Mouse (Mus musculus) stomach, embryonic 15.5 days (tissue): ENCODE data around the gene Cdiptos. TPM values are rescaled to one million over a fixed set of nuclear protein-coding genes. Genes with fewer than 3 reads are reported as not detected.

Source experiments
- ATAC-seq: fragments of 200-750 bp; cut with Nextera tagmentation; 2 replicates; pipeline ENCODE4 v1.8.0; 2017; ENCODE audit warnings: low read depth, moderate number of reproducible peaks, moderate TSS enrichment; ENCODE audit not compliant: insufficient read depth, low FRiP score
- H3K27ac ChIP-seq: fragments of 300-500 bp; sonication (generic); 2 replicates; pipeline ENCODE4 v1.5.1; 2015; ENCODE audit warnings: mild to moderate bottlenecking, inconsistent platforms
- H3K27me3 ChIP-seq: fragments of 300-500 bp; sonication (generic); replicated peaks from 2 replicates; pipeline ENCODE4 v1.6.1; 2015; ENCODE audit warnings: inconsistent platforms
- H3K36me3 ChIP-seq: fragments of 300-500 bp; sonication (generic); 2 replicates; pipeline ENCODE4 v1.6.1; 2015; ENCODE audit warnings: inconsistent platforms
- H3K4me1 ChIP-seq: fragments of 300-500 bp; sonication (generic); 2 replicates; pipeline ENCODE4 v1.6.1; 2015; ENCODE audit warnings: inconsistent platforms
- H3K4me2 ChIP-seq: fragments of 300-500 bp; sonication (generic); 2 replicates; pipeline ENCODE4 v1.6.1; 2015; ENCODE audit warnings: mild to moderate bottlenecking, inconsistent platforms
- H3K4me3 ChIP-seq: fragments of 300-500 bp; sonication (generic); replicated peaks from 2 replicates; pipeline ENCODE4 v1.5.1; 2015; ENCODE audit warnings: inconsistent platforms
- H3K9ac ChIP-seq: fragments of 300-500 bp; sonication (generic); 2 replicates; pipeline ENCODE4 v1.6.1; 2015; ENCODE audit warnings: inconsistent platforms
- H3K9me3 ChIP-seq: fragments of 300-500 bp; sonication (generic); 2 replicates; pipeline ENCODE4 v1.6.1; 2016; ENCODE audit warnings: inconsistent platforms
- WGBS: fragments of 180-500 bp; shearing (Covaris S2); methylation state at CpG from one replicate; pipeline ENCODE4 v1.1.7; 2015; 5-methylcytosine and 5-hydroxymethylcytosine counted together
- polyA plus RNA-seq: library from polyadenylated mRNA; unstranded; fragments of >200 nt; fragmentation: Nextera tagmentation; extraction: Ambion mirVana; gene quantifications from 2 replicates; pipeline ENCODE4 v1.2.1, GENCODE M21; 2015

Cdiptos gene
- polyA plus RNA-seq, 1 experiment from 2014 or later = 2.1 TPM

DNA sequence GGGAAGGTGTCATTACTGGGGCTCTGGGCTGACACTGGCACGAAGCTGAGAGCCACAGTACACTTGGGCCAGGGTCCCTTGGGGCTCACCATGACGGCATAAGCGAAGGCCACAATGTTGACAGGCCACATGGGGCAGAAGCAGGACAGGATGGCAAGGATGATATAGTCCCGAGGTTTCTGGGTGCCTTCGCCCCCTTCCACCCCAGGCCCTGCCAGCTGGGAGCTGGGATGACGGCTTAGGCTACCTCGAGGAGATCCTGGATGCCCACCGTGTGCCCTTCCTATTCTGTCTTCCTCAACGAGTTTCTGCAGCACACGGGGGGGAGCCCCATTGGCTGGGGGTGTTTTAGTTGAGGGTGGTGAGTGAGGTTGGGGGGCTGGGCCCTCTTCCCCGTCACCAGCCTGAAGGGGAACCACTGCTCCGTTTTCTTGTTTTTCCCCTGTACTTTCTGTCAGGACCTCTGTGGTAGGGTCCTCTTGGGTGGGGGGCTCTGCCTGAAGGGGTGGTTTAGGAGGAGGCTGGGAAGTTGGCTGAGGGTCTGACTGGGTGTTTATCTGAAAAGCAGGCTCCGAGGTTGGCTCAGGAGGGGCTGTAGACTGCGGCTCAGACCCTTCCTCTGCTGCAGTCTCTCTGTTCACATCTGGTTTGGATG lies 43.5 kb upstream of the Cdiptos start:
- H3K4me1 ChIP-seq = peaks cover 75% of the 10 kb centered on the region
- peak overlapping the region; percentile 54 for H3K4me3 ChIP-seq
- peak overlapping the region; percentile 86; the same call in 1 of the 2 replicates for H3K27ac ChIP-seq

GRCm38 (mm10) chr7:127018416-127019305 lies 42.8 kb upstream of the Cdiptos start:
- WGBS = 74% methylated on average over 15 of the region's 15 CpGs
- peaks cover 18% of the 10 kb centered on the region for H3K36me3 ChIP-seq
- H3K4me2 ChIP-seq = peak overlapping the region; percentile 86
- no peaks in the 10 kb centered on the region for H3K27me3 ChIP-seq
- no peaks in the 10 kb centered on the region for H3K9me3 ChIP-seq
- H3K27ac ChIP-seq = peak overlapping the region; percentile 31
- H3K9ac ChIP-seq = no peak overlapping the region
- ATAC-seq = no peak
- H3K4me1 ChIP-seq = peaks cover 73% of the 10 kb centered on the region
- no peak overlapping the region for H3K4me3 ChIP-seq

More for the DNA sequence above, 43.5 kb upstream of the Cdiptos start:
- Histone ChIP-seq H3K9me3 (no peaks in the 10 kb centered on the region), H3K36me3 (peaks cover 21% of the 10 kb centered on the region), H3K4me2 (peak overlapping the region; percentile 85), H3K9ac (no peak overlapping the region; the same call in 1 of the 2 replicates), H3K27me3 (no peaks in the 10 kb centered on the region)
- WGBS = 70% methylated on average over 14 of the region's 14 CpGs
- no peak for ATAC-seq

GRCm38 (mm10) chr7:127017950-127018345 lies 42.0 kb upstream of the Cdiptos start:
- H3K4me2 ChIP-seq = peak overlapping the region; percentile 86
- no peak overlapping the region for H3K4me3 ChIP-seq
- H3K9ac ChIP-seq = no peak overlapping the region
- no peaks in the 10 kb centered on the region for H3K27me3 ChIP-seq
- no peaks in the 10 kb centered on the region for H3K9me3 ChIP-seq
- peaks cover 65% of the 10 kb centered on the region for H3K4me1 ChIP-seq
- H3K36me3 ChIP-seq = peaks cover 16% of the 10 kb centered on the region
- WGBS = 30% methylated on average over 6 of the region's 6 CpGs
- H3K27ac ChIP-seq = peak overlapping the region; percentile 98; the same call in 1 of the 2 replicates
- no peak for ATAC-seq

DNA sequence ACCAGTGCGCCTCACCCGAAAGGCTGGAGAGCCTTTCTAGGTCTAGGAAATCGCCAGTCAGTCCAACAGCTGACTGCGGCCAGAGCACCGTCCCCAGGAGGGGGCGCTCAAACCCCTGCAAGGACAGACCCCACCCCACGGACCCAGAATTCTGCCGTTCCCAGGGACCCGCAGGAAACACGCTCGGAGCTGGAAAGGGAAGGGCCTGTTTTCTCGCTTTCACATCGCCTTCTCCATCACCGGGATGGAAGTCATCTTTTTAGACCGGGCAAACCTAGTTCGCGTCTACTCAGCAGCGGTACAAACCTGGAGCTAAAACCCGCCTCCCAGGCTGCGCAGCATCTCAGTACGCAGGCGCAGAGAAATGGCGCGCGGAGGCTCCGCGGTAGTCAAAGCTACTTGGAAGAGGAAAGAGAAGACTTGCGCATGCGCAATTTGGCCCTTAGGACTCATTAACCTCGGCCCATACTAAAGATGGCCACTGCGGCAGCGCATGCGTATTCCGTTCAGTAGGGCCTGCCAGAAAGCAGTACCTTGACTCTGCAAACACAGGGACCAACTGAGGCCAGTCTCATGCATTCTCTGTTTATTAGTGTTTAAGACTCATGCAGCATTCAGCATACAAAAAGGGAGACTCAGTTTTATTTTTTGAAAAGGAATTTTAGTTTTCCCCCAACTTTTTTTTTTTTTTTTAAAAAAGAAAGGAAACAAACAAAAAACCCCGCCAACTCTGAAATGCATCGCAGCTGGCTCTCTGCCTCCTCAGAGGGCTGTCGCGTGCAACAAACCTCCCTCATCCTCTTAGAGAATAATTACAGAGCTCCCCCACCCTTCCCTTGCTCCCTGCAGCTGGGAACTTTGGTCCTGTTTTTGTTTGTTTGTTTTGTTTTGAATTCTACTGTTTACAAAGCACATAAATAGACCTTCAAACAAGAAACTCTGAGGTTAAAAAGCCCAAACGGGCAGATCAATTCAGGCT lies 41.4 kb upstream of the Cdiptos start, which contains the start of gene Pagr1a:
Gene Pagr1a (minus strand): TSS at position 382 of the 979 bp plus-strand sequence.
- peak; percentile 84 for ATAC-seq
- Histone ChIP-seq H3K4me3 (peak within 1 kb of the TSS; percentile 71), H3K4me1 (peaks cover 59% of the 10 kb centered on the region), H3K27me3 (no peaks in the 10 kb centered on the region), H3K4me2 (peak within 1 kb of the TSS; percentile 86), H3K9ac (peak within 1 kb of the TSS; percentile 88), H3K27ac (peak within 1 kb of the TSS; percentile 98), H3K9me3 (no peaks in the 10 kb centered on the region), H3K36me3 (peaks cover 12% of the 10 kb centered on the region)
- WGBS = 2% methylated on average over 39 of the region's 39 CpGs

GRCm38 (mm10) chr7:127016486-127016938 lies 40.6 kb upstream of the Cdiptos start:
- ATAC-seq = peak; percentile 37
- H3K9ac ChIP-seq = peak overlapping the region; percentile 88
- no peaks in the 10 kb centered on the region for H3K9me3 ChIP-seq
- under 1% methylated on average over 22 of the region's 22 CpGs for WGBS
- H3K4me1 ChIP-seq = peaks cover 52% of the 10 kb centered on the region
- H3K27ac ChIP-seq = peak overlapping the region; percentile 98
- no peaks in the 10 kb centered on the region for H3K27me3 ChIP-seq
- H3K36me3 ChIP-seq = peaks cover 12% of the 10 kb centered on the region
- peak overlapping the region; percentile 71 for H3K4me3 ChIP-seq
- peak overlapping the region; percentile 86 for H3K4me2 ChIP-seq

DNA sequence TGATC lies 40.4 kb upstream of the Cdiptos start, which contains the start of gene Pagr1b:
Gene Pagr1b (minus strand): TSS at position 4 of the 5 bp plus-strand sequence.
- Histone ChIP-seq H3K4me1 (peaks cover 49% of the 10 kb centered on the region), H3K27me3 (no peaks in the 10 kb centered on the region)
- no peak for ATAC-seq

DNA sequence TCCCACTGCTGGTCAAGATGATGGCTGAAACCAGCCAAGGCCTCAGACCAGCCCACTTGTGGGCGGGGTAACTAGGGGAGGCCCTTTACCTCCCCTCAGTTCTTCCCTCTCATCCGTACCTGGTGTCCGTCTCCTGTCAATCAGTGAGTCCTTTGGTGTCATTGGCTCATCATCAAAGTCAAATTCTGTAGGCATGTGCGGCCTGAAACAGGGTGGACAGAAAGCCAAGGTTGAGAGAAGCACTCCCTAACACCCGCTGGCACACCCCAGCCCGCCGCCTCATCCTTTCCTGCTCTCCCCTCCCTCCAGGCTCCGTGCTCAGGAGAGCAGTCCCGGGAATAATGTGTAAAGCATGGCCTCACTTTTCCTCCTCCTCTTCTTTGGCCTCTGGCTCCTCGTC lies 40.2 kb upstream of the Cdiptos start:
- peak; percentile 8; the same call in 1 of the 2 replicates for ATAC-seq
- no peaks in the 10 kb centered on the region for H3K27me3 ChIP-seq
- WGBS = 3% methylated on average over 10 of the region's 10 CpGs
- no peaks in the 10 kb centered on the region for H3K9me3 ChIP-seq
- peaks cover 12% of the 10 kb centered on the region for H3K36me3 ChIP-seq
- peak overlapping the region; percentile 88 for H3K9ac ChIP-seq
- peak overlapping the region; percentile 71 for H3K4me3 ChIP-seq
- H3K27ac ChIP-seq = peak overlapping the region; percentile 98
- peaks cover 47% of the 10 kb centered on the region for H3K4me1 ChIP-seq
- peak overlapping the region; percentile 86 for H3K4me2 ChIP-seq

More for the DNA sequence above, 40.4 kb upstream of the Cdiptos start, which contains the start of gene Pagr1b:
- Histone ChIP-seq H3K9ac (peak within 1 kb of the TSS; percentile 88), H3K4me3 (peak within 1 kb of the TSS; percentile 71), H3K27ac (peak within 1 kb of the TSS; percentile 98), H3K4me2 (peak within 1 kb of the TSS; percentile 86), H3K9me3 (no peaks in the 10 kb centered on the region), H3K36me3 (peaks cover 12% of the 10 kb centered on the region)

DNA sequence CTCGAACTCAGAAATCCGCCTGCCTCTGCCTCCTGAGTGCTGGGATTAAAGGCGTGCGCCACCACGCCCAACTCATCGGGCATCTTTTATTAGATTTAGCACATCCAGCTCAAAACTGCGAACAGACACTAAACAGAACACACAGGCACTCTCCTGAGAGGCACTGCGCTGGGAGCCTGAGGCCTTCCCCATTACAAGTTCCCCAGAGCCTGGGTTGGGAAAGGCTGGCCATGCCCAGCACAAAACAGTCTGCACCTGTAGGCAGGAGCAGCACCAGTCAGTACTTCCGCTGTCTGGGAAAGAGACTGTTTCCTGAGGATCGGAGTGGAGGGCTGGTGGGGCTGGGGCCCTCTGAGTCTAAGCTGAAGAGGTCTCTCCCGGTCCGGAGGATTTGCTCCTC lies 39.1 kb upstream of the Cdiptos start:
- Histone ChIP-seq H3K9ac (no peak overlapping the region), H3K36me3 (peaks cover 12% of the 10 kb centered on the region), H3K4me3 (0 out of 2 replicates have a peak overlapping the region, but pooled peaks have one; percentile 0), H3K4me2 (peak overlapping the region; percentile 64; the same call in 1 of the 2 replicates), H3K9me3 (no peaks in the 10 kb centered on the region), H3K27me3 (no peaks in the 10 kb centered on the region), H3K4me1 (peaks cover 38% of the 10 kb centered on the region), H3K27ac (no peak overlapping the region)
- no peak for ATAC-seq
- 92% methylated on average over 12 of the region's 12 CpGs for WGBS

DNA sequence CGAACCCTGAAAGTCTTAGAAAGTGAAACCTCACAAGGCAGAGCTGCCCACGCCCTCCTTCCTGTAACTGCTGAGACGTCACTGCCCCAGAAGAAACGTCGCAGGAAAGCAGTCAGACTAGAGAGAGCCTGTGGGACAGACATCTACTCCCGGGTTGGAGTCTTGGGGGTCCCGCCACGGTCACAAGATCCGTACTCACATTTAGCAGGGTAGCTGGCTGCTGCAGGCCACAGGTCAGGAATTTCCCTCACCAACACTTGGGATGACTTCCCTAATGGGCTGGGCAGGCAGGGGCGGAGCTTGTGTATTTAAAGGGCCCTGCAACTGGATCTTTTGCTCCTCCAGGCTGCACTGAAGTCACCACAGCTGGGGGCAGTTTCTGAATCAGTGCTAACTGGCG lies 38.4 kb upstream of the Cdiptos start, which contains the start of gene Mvp:
Gene Mvp (minus strand): TSS at position 302 of the 400 bp plus-strand sequence.
- Histone ChIP-seq H3K9ac (peak within 1 kb of the TSS; percentile 22; the same call in 1 of the 2 replicates), H3K4me1 (peaks cover 36% of the 10 kb centered on the region), H3K27me3 (no peaks in the 10 kb centered on the region), H3K4me3 (peak within 1 kb of the TSS; percentile 71), H3K36me3 (peaks cover 12% of the 10 kb centered on the region), H3K9me3 (no peaks in the 10 kb centered on the region), H3K27ac (peak within 1 kb of the TSS; percentile 46), H3K4me2 (peak within 1 kb of the TSS; percentile 86)
- no peak for ATAC-seq
- WGBS = 20% methylated on average over 11 of the region's 11 CpGs

DNA sequence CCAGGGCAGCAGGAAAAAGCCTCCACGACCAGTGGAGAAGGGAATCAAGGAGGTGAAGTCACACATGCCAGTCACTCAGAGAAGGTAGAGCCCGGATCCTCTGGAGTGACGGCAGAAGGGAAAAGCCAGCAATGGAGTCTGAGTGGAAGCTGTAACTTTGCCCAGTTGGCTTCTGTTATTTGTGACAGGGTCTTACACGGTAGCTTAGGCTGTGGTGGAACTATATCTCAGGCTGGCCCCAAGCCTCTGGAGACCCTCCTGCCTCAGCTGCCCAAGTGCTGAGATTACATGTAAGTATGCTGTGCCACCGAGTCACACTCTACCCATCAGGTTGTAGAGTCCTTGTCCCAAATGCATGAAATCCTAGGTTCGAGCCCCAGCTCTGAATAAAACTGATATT lies 37.5 kb upstream of the Cdiptos start:
- 91% methylated on average over 6 of the region's 6 CpGs for WGBS
- no peak overlapping the region for H3K9ac ChIP-seq
- H3K4me1 ChIP-seq = peaks cover 36% of the 10 kb centered on the region
- 0 out of 2 replicates have a peak overlapping the region, but pooled peaks have one; percentile 51 for H3K4me3 ChIP-seq
- H3K27ac ChIP-seq = no peak overlapping the region
- H3K27me3 ChIP-seq = no peaks in the 10 kb centered on the region
- no peaks in the 10 kb centered on the region for H3K9me3 ChIP-seq
- H3K36me3 ChIP-seq = peaks cover 12% of the 10 kb centered on the region
- no peak for ATAC-seq
- peak overlapping the region; percentile 64 for H3K4me2 ChIP-seq

GRCm38 (mm10) chr7:127012845-127013244 lies 36.9 kb upstream of the Cdiptos start:
- 92% methylated on average over 10 of the region's 10 CpGs for WGBS
- Histone ChIP-seq H3K9me3 (no peaks in the 10 kb centered on the region), H3K36me3 (peaks cover 12% of the 10 kb centered on the region), H3K27ac (no peak overlapping the region), H3K27me3 (no peaks in the 10 kb centered on the region), H3K9ac (no peak overlapping the region), H3K4me3 (no peak overlapping the region), H3K4me2 (no peak overlapping the region), H3K4me1 (peaks cover 34% of the 10 kb centered on the region)
- no peak for ATAC-seq
